Mouse (Mus musculus) small intestine, adult 2 months (tissue): ENCODE results near the gene Gm30302. TPM values are rescaled to one million over a fixed set of nuclear protein-coding genes. Genes with fewer than 3 reads are reported as not detected.

Experiments used
- H3K27ac ChIP-seq: fragments of 200-500 bp; 2 replicates; pipeline ENCODE4 v1.5.1; 2012; ENCODE audit warnings: low read depth, low read length, control low read depth, inconsistent platforms; ENCODE audit not compliant: insufficient read depth
- H3K27me3 ChIP-seq: fragments of 200-500 bp; 2 replicates; pipeline ENCODE4 v1.6.1; 2012; ENCODE audit warnings: mild to moderate bottlenecking, moderate library complexity, low read length, inconsistent platforms; ENCODE audit not compliant: control insufficient read depth, insufficient read depth
- H3K36me3 ChIP-seq: fragments of 200-500 bp; 2 replicates; pipeline ENCODE4 v1.6.1; 2012; ENCODE audit warnings: mild to moderate bottlenecking, low read length, control low read depth, inconsistent platforms; ENCODE audit not compliant: control insufficient read depth, insufficient read depth
- H3K4me1 ChIP-seq: fragments of 200-500 bp; 2 replicates; pipeline ENCODE4 v1.6.1; 2012; ENCODE audit warnings: low read length, inconsistent platforms, mixed read lengths; ENCODE audit not compliant: control insufficient read depth, insufficient read depth, insufficient read length
- H3K4me3 ChIP-seq: fragments of 200-500 bp; 2 replicates; pipeline ENCODE4 v1.5.1; 2012; ENCODE audit warnings: low read depth, mild to moderate bottlenecking, control low read depth, inconsistent platforms, low read length, moderate library complexity
- CTCF ChIP-seq: fragments of 200-500 bp; IDR thresholded peaks from 2 replicates; pipeline ENCODE4 v1.5.1; 2012; ENCODE audit warnings: low read depth, mild to moderate bottlenecking, control low read depth, inconsistent platforms, low read length, moderate library complexity, mixed read lengths; ENCODE audit not compliant: insufficient replicate concordance, insufficient read length; ENCODE audit errors: extremely low read depth
- POLR2A ChIP-seq: fragments of 200-500 bp; IDR thresholded peaks from 2 replicates; pipeline ENCODE4 v1.6.1; 2012; ENCODE audit warnings: low read depth, mild to moderate bottlenecking, control low read depth, inconsistent platforms, low read length, moderate library complexity
- WGBS: fragments of 180-500 bp; shearing (Covaris S2); methylation state at CpG from one replicate; pipeline ENCODE4 v1.1.7; 2018; 5-methylcytosine and 5-hydroxymethylcytosine counted together
- polyA plus RNA-seq: library from polyadenylated mRNA; depleted of rRNA; stranded (reverse); fragments of >200 nt; gene quantifications from 2 replicates; pipeline ENCODE4 v1.2.3, GENCODE M21; 2012; rRNA removed

Gene Gm30302
- polyA plus RNA-seq, 1 experiment, result not detected

- Histone ChIP-seq H3K27ac (no peak overlapping the region), H3K4me1 (no peaks in the 10 kb centered on the region), H3K27me3 (no peaks in the 10 kb centered on the region), H3K36me3 (peaks cover 22% of the 10 kb centered on the region), H3K4me3 (no peak overlapping the region)
- WGBS, result 85% methylated on average over 2 of the region's 2 CpGs
- no peak for TF ChIP-seq CTCF
- no peak for TF ChIP-seq POLR2A
Observed at GRCm38 (mm10) chr13:49738011-49738410, 60.8 kb downstream of the Gm30302 start.

GRCm38 (mm10) chr13:49736430-49736829, 62.4 kb downstream of the Gm30302 start:
- Histone ChIP-seq H3K4me3 (no peak overlapping the region), H3K27ac (no peak overlapping the region), H3K4me1 (no peaks in the 10 kb centered on the region), H3K27me3 (no peaks in the 10 kb centered on the region), H3K36me3 (peaks cover 33% of the 10 kb centered on the region)
- TF ChIP-seq POLR2A (no peak), CTCF (no peak)
- 89% methylated on average over 2 of the region's 2 CpGs for WGBS

Other genes starting within 250 kb of the Gm30302 start
- not detected in 2 replicates for gene Omd, start 216.5 kb downstream of the Gm30302 start, polyA plus RNA-seq
- gene Ogn, start 191.0 kb downstream of the Gm30302 start, polyA plus RNA-seq, result 0.67 and 0.70 TPM in 2 replicates
- gene Cenpp, start 146.2 kb downstream of the Gm30302 start, polyA plus RNA-seq, result 0.27 and 0.29 TPM in 2 replicates
- 0.06 and 0.09 TPM in 2 replicates for gene Nol8, start 145.9 kb downstream of the Gm30302 start, polyA plus RNA-seq
- 5.6 and 10.6 TPM in 2 replicates for gene Iars, start 116.9 kb downstream of the Gm30302 start, polyA plus RNA-seq